Mouse (Mus musculus): ENCODE data around the gene Alpi.

Alpi gene

DNA sequence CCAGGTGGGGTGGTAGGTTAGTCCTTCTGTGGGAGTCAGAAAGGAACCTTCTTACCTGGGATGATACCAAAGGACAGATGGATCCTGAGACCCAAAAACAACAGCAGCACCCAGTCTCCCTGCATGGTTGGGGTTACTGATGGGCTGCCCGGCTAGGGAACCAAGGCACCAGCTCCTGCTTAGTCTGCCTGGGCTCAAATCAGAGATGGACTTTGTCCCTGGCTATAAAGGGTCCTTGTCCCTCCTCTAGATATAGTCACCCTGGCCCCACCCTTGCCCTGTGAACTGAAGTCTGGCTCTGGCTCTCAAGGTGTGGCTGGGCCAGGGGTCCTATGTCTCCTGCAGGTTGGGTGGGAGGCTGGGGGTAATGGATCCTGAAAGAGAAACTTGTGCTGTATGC is at the start of gene Alpi:
Gene Alpi, minus strand, starts transcription at position 196 of the 400 bp plus-strand sequence.
- no peak for DNase-seq (ENCODE audit: low spot score)

DNA sequence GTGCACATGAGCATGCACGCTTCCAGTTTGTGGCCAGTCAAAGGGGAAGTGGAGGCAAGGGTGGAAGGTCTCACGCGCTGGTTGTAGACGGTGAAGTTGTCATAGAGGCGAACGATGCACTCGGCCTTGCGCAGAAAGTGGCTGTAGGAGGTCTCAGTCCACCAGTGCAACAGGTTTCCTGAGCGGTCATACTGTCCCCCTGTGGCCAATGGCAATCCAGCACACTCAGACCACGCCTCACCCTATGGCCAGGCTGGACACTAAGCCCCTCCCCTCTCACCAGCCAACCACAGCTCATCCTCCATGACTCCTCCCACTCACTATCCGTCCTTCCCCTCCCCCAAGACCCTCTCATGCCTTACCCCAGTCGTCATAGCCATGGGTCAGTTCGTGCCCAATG is 48.0 kb upstream of the Alpi start:
- no peak for DNase-seq (ENCODE audit: low spot score)

DNA sequence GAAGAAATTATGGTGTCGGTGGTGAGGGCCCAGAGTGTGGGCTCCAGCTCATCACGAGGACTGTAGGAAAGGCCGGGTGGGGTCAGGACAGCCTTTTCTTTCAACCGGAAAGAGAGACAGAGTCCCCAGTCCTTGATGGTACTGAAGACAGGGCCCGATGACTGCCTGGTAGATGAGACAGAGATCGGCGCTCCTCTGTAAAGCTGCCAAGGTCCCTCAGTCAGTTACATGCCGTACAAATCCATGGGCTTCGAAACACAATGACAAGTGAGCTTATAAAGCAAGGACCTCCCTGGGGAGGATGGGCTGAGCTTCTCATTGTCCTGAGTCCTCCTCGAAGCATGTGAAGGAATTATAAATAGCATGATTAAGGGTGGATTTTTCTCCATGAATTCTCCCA is 41.7 kb upstream of the Alpi start:
- no peak for DNase-seq (ENCODE audit: low spot score)

DNA sequence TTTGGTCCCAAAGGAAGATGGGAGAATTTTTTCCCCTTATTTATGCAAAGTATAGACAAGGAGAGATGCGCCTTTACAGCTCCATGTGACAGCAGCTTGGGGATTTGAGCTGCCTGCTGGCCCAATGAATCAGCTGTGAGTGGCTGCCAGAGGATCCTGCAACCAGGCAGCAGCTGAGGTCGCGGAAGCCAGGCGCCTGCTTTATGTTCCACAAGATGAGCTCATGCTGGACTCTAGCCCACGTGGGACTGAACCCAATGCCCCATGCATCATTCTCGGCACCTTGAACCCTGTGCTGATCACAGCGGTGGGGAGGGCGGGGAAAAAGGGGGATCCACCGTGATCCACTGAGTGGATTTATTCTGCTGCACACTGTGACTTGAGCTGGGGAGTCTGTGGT is 41.0 kb upstream of the Alpi start:
- DNase-seq (ENCODE audit: low spot score), result peak; percentile 39

DNA sequence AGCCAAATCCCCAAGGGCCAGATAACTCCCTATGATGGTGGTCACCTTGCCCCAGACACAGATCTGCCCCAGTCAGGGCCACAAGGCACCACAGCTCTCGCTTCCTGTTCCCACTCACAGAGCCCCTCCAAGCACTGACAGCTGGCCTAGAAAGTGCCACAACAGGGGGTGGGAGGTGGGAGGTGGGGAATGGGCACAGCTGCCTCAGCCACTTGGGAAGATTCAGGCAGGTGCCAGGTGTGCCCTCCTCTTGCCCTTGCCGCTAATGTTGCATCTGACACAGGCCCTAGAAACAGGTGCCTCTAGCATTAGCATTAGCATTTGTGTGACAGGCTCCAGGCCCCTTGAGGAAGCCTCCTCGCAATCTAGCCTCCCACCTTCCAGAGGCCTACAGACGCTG is 40.1 kb upstream of the Alpi start:
- no peak for DNase-seq (ENCODE audit: low spot score)

DNA sequence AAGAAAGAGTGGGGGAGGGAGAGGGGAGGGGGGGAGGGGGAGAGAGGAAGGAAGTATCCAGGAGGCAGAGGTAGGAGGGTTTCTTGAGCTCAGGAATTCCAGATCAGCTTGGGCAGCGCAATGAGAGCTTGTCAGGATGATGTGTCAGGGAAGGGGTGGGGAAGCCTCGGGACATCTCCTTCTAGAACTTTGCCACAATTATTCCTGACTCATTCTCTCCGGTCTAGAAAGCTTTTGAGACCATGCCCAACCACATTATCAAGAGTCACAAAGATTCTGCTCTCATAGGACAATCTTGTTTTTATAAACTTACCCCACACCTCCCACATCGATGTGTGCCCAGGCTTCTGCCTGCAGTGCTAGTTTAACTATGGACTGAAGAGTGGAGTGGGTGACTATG is 30.4 kb upstream of the Alpi start:
- DNase-seq (ENCODE audit: low spot score), result no peak

DNA sequence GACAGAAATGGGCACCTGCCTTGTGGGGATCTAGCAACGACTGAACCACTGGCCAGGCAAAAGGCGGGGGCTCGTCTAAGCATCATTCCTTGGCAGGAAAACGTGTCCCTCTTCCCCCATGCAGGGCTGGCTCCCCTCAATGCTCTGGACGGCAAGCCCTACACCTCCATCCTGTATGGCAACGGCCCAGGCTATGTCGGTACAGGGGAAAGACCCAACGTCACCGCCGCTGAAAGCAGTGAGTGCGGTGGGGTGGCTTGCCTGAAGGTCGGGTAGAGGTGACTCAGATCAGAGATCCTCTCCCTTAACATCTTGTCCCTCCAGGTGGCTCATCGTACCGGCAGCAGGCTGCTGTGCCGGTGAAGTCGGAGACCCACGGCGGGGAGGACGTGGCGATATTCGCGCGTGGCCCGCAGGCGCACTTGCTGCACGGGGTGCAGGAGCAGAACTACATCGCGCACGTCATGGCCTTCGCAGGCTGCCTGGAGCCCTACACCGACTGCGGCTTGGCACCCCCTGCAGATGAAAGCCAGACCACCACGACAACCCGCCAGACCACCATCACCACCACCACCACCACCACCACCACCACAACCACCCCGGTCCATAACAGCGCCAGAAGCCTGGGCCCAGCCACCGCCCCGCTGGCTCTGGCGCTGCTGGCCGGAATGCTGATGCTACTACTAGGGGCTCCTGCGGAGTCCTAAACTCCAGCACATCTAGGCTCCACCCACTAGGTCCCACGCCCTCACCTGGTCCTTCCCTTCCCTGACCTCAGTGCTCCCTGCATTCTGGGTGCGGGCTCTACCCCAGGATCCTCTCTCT is 26.0 kb upstream of the Alpi start:
- no peak for DNase-seq (ENCODE audit: low spot score)

DNA sequence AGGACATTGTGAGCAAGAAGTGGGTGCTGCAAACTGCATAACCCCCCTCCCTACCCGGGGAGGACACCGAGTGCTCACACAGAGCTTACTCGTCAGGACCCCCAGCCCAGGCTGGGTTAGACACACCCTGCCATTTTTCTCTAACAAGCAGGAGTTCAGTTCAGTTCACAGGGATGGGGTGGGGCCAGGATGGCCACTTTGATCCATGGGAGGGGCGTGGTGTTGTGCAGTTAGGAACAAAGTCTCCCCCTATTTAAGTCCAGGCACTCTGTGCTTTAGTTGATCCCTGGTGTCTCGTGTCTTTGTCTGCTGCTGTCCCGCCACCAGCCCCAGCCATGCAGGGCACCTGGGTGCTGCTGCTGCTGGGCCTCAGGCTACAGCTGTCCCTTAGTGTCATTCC is 23.3 kb upstream of the Alpi start, which contains the start of gene Akp3:
Gene Akp3, plus strand, starts transcription at position 301 of the 400 bp plus-strand sequence.
- DNase-seq (ENCODE audit: low spot score), result no peak

DNA sequence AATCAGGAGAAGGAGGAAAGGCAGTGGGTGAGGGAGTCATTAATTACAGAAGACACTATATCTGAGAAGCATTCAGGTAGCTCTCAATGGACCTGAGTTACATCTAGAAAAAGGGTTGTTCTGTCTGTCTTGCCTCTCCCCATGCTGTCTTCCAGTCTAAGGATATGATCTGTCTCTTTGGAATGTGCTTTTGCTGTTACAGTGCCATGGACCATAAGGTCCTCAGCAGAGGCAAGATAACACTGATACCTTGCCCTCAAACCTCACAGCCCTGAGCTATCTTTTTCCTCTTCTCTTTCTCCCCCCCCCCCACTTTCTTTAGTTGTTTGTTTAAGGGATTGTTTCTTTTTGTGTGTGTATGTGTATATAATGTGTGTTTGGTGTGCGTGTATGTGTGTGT is 13.4 kb upstream of the Alpi start:
- DNase-seq (ENCODE audit: low spot score), result no peak

DNA sequence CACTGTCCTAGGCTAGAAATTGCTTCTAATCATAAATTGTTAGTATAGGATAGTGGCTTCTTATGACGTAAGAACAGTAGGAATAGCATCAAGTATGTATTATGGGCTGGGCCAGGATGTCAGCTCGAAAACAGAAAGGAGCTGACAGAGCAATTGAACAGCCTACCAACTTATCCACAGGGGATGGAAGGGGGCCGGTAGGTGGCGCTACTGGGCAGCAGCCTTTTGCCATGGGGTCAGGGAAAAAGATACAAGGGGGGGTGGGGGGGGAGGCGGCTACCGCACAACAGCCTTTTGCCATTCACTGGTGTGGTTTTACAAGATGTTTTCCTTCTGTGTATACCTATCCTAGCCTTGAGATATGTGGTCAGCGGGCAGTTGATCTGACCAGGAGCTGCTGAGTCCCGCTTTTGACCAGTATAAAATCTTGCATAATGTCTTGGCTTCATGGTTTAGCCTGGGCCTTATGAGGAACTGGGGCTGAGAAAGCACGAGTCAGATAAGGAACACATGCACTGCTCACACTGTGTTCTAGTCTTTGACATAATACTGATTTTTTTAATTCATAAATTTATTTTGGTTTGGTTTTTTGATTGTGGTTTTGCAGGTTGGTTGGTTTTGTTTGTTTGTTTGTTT is 10.4 kb upstream of the Alpi start:
- DNase-seq (ENCODE audit: low spot score), result peak; percentile 81

DNA sequence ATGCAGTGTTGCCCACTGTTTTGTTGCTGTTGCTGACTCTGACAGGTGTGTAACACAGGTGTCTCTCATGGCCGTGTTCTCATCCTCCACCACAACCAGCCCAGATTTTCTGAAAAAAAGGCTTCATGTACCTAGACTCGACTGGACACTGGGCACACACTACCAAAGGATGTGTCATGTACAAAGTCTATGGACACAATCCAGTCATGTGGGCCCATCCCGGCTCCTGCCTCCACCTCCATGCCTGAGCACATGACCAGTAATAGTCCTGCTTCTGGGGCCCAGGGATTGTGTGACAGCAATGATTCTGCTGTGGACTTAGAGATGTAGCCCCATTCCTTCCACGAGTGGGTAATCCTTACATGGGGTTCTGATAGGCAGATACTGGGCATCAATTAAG is 7.2 kb upstream of the Alpi start:
- DNase-seq (ENCODE audit: low spot score), result no peak

DNA sequence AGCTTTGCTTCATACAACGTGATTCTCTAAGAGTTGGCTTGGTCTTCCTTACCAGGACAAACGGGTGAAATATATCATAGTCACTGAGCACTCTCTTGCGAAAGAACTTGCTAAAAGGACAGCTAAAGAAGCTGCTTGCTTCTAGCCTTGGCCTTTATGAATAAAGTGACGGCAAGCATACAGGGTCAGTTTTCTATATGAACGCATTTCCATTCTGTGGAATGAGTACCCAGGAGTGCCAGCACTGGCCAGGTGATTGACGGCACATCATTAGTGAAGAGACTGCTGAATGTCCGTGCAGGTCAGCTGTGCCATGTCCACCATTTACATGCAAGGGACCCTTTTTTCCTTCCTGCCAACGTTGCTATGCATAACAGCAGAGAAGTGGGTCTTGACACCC is 5.1 kb upstream of the Alpi start:
- no peak for DNase-seq (ENCODE audit: low spot score)

DNA sequence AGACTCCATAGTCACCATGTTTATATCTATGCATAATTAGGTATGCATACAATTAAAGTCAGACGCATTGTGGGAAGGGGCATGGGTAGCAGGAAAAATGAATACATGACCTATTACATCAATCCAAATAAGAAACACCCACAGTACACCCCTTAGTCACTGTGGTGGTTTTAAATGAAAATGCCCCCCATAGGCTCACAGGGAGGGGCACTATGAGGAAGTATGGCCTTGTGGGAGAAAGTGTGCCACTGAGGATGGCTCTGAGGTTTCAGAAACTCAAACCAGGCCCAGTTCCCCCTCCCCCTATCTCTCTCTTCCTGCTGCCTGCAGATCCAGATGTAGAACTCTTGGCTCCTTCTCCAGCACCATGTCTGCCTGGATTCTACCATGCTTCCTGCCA is 2.5 kb upstream of the Alpi start:
- no peak for DNase-seq (ENCODE audit: low spot score)

DNA sequence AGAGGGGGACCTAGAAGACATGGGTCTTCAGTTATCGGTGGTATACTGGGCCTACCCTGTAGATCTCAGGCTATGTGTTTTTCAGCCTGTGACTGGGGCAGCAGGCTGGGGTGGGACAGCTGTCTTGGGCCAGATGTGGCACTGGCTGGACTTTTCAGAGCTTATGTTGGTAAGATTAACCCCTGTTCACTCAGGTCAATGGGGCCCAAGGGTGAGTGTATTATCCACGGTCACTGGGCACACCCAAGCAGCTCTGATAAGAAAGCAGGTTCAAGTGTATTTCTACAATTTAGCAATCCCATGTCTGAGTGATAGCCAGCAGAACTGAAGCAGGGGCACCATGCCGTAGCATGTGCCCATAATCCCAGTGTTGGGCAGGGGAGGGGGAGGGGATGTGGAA is 708 bp upstream of the Alpi start:
- DNase-seq (ENCODE audit: low spot score), result no peak

DNA sequence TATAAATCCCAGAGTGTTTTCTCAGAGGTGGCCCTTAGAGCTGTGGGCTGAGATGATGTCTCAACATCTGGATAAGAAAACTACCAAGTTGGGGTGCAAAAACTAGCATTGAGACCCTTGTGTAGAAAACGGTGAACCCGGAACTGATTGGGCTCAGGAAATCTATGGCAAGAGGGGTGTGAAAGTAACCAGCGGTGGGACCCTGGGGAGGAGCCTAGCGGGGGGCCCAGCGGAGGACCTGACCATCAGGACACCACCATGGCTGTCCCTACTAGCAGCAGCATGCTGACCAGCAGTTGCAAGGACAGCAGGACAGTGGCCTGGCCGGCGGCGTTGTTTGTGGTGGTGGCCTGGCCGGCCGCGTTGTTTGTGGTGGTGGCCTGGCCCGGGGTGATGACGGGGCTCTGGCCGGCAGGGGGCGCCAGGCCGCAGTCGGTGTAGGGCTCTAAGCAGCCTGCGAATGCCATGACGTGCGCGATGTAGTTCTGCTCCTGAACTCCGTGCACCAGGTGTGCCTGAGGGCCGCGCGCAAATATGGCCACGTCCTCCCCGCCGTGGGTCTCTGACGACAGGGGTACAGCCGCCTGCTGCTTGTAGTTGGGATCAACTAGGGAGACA is 2.9 kb downstream of the Alpi start:
- DNase-seq (ENCODE audit: low spot score), result peak; percentile 87

DNA sequence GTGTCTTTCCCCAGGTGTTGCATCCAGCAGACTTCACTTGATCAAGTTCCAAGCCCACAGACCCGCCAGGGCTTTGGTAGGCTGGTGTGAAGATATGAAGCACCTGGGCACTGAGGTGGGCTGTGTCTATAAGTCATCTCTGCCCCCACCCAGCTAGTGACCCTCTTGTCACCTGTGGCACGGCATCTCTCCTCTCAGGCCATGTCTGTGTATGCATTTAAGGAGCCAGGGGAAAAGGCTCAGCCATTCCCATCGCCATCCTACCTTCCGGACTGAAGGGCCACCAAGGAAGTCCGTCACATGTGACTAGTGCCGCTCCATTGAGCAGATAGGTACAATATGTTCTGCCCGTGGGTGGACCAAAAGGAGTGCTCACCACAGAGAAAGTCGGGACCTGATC is 5.8 kb downstream of the Alpi start:
- DNase-seq (ENCODE audit: low spot score), result no peak

DNA sequence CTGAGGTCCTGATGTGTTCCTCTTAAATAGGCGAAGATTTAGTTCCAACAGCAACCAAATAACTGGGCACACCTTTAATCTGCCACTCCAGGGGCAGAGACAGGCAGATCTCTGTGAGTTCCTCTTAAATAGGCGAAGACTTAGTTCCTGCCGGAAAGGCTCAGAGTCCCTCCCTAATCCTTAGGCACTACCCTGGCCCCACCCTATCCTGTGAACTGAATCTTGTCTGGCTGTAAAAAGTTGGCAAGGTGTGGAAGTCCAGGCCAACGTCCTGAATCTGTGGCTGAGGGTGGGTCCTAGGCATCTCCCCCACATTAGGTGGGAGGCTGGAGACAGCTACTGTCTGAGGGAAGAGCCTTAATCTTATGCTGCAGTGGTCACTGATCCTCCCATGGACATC is 11.6 kb downstream of the Alpi start, which contains the start of gene Alppl2:
Gene Alppl2, minus strand, starts transcription at position 101 of the 400 bp plus-strand sequence.
- no peak for DNase-seq (ENCODE audit: low spot score)

DNA sequence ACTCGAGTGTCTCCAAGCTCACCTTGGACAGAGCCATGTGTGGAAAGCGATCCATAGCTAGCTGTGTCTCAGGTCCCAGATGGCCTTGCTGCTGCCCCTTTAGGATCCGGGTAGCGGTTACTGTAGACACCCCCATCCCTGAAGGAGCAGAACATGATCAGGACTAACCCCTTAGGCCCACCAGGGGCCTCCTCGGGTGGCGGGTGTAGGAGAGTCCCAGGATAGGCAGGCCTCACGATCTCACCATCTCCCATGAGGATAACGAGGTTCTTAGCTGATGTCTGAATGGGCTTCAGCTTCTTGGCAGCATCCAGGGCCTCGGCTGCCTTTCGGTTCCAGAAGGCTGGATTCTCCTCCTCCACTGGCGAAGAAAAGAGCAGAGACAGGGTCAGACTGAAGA is 12.2 kb downstream of the Alpi start:
- no peak for DNase-seq (ENCODE audit: low spot score)

DNA sequence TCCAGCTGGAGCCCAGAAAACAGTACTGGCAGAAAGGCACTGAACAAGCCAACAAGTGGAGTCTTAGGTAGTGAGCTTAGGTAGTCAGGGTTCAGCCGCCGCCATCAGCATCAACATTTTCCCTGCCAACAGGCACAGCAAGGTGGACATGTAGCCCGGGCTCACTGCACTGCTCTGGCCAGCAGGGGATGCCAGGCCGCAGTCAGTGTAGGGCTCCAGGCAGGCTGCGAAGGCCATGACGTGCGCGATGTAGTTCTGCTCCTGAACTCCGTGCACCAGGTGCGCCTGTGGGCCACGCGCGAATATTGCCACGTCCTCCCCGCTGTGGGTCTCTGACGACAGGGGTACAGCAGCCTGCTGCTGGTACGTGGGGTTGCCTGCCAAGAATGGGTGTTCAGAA is 14.4 kb downstream of the Alpi start:
- no peak for DNase-seq (ENCODE audit: low spot score)

DNA sequence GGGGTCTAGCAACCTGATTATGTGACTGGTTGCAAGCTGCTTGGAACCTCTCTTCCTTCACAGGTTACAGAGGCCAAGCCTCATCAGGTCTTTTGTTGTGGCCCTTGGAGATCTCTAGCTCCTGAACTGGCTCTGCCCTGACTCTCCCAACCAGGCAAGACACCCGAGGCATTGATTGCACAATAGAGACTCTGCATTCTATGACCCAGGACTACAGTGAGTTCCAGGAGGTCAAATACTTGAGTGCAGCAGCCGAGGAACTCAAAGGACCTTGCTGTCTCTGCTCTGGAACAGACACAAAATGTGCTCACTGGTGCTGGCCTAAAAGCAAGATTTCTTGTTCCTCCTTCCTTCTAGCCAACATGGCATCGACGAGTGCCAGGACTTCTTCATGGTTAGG is 15.2 kb downstream of the Alpi start:
- no peak for DNase-seq (ENCODE audit: low spot score)

DNA sequence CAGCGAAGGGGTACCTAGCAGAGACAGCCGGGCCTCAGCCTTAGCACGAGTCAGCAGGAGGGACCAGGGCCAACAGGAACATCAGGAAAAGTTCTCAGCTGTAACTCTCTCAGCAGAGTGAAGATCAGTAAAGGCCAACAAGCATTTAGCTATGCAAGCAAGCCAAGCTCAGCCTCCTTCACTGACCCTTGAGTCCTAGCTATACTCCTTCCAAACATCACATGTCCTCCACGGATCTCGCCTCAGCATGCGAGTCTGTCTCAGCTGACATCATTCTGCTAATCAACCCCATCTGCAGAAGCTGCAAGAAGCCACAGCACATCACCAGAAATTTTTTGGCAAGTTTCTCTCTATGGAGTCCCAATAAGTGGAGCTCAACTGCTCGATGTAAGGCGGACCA is 27.6 kb downstream of the Alpi start:
- no peak for DNase-seq (ENCODE audit: low spot score)

DNA sequence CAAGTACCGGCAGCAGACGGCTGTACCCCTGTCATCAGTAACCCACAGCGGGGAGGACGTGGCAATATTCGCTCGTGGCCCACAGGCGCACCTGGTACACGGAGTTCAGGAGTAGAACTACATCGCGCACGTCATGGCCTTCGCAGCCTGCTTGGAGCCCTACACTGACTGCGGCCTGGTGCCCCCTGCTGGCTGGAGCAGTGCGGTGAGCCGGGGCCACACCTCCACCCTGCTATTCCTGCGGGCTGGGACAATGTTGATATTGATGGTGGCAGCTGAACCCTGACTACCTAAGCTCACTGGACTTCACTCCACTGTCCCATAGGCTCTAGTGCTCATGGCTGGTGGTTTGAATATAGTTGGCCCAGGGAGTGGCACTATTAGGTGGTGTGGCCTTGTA is 30.7 kb downstream of the Alpi start:
- DNase-seq (ENCODE audit: low spot score), result peak; percentile 73

DNA sequence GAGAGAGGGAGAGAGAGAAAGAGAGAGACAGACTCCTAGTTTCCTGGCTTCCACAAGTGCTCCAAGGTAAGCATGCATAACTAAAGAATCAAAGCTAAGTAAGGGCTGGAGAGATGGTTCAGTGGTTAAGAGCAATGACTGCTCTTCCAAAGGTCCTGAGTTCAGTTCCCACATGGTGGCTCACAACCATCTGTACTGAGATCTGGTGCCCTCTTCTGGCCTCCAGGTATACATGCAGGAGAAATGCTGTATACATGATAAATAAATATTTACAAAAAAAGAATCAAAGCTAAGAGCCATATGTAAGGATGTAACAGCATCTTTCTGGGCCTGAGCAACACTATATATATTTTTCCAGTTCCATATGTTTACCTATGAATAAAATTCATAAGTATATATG is 40.5 kb downstream of the Alpi start:
- DNase-seq (ENCODE audit: low spot score), result no peak

Measured in testis, postnatal 10 days (tissue).